Mouse (Mus musculus) heart, embryonic 15.5 days (tissue): ENCODE results near the gene Clcn3. TPM values are rescaled to one million over a fixed set of nuclear protein-coding genes. Genes with fewer than 3 reads are reported as not detected.

Experiments used
- ATAC-seq: fragments of 200-750 bp; cut with Nextera tagmentation; replicated peaks from 2 replicates; pipeline ENCODE4 v1.8.0; 2017; ENCODE audit warnings: low read depth, moderate TSS enrichment; ENCODE audit not compliant: insufficient number of reproducible peaks, insufficient read depth, low FRiP score
- H3K27ac ChIP-seq: fragments of 300-500 bp; sonication (generic); 2 replicates; pipeline ENCODE4 v1.5.1; 2015; ENCODE audit warnings: mild to moderate bottlenecking, inconsistent platforms
- H3K27me3 ChIP-seq: fragments of 300-500 bp; sonication (generic); 2 replicates; pipeline ENCODE4 v1.6.1; 2015; ENCODE audit warnings: inconsistent platforms
- H3K36me3 ChIP-seq: fragments of 300-500 bp; sonication (generic); 2 replicates; pipeline ENCODE4 v1.6.1; 2015; ENCODE audit warnings: mild to moderate bottlenecking, inconsistent platforms
- H3K4me1 ChIP-seq: fragments of 300-500 bp; sonication (generic); replicated peaks from 2 replicates; pipeline ENCODE4 v1.6.1; 2015; ENCODE audit warnings: inconsistent platforms
- H3K4me2 ChIP-seq: fragments of 300-500 bp; sonication (generic); 2 replicates; pipeline ENCODE4 v1.6.1; 2015; ENCODE audit warnings: inconsistent platforms, mild to moderate bottlenecking, moderate library complexity
- H3K4me3 ChIP-seq: fragments of 300-500 bp; sonication (generic); 2 replicates; pipeline ENCODE4 v1.5.1; 2015; ENCODE audit warnings: mild to moderate bottlenecking, inconsistent platforms
- H3K9ac ChIP-seq: fragments of 300-500 bp; sonication (generic); 2 replicates; pipeline ENCODE4 v1.6.1; 2015; ENCODE audit warnings: mild to moderate bottlenecking, inconsistent platforms
- H3K9me3 ChIP-seq: fragments of 300-500 bp; sonication (generic); replicated peaks from 2 replicates; pipeline ENCODE4 v1.6.1; 2016; ENCODE audit warnings: inconsistent platforms
- WGBS: fragments of 180-500 bp; shearing (Covaris S2); methylation state at CpG from one replicate; pipeline ENCODE4 v1.1.7; 2015; ENCODE audit warnings: mixed read lengths; 5-methylcytosine and 5-hydroxymethylcytosine counted together
- polyA plus RNA-seq: library from polyadenylated mRNA; unstranded; fragments of >200 nt; fragmentation: Nextera tagmentation; extraction: Ambion mirVana; gene quantifications from 2 replicates; pipeline ENCODE4 v1.2.1, GENCODE M21; 2015

The Clcn3 gene
- polyA plus RNA-seq, 1 experiment from 2014 or later, result 19.1 TPM

DNA sequence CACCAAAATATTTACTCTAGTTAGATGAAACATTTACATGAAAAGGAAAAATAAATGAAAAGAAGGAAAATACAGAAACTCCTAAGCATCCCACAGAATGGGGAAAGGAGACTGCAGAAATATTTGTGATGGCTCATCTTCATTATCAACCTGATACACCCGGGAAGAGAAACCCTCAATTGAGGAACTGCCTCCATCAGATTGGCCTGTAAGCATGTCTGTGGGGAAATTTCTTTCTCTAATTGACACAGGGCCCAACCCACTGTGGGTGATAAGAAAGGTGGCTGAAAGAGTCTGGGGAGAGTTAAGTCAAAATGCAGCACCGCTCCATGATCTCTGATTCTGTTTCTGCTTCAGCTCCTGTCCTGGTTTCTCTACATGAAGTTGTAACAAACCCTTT, 9.7 kb downstream of the Clcn3 start:
- no peaks in the 10 kb centered on the region for H3K9me3 ChIP-seq
- no peak overlapping the region for H3K4me2 ChIP-seq
- peaks cover 18% of the 10 kb centered on the region for H3K4me1 ChIP-seq
- 55% methylated on average over 2 of the region's 2 CpGs for WGBS
- H3K27ac ChIP-seq, result no peak overlapping the region
- ATAC-seq, result no peak
- H3K9ac ChIP-seq, result no peak overlapping the region
- no peaks in the 10 kb centered on the region for H3K36me3 ChIP-seq
- no peaks in the 10 kb centered on the region for H3K27me3 ChIP-seq
- no peak overlapping the region for H3K4me3 ChIP-seq

DNA sequence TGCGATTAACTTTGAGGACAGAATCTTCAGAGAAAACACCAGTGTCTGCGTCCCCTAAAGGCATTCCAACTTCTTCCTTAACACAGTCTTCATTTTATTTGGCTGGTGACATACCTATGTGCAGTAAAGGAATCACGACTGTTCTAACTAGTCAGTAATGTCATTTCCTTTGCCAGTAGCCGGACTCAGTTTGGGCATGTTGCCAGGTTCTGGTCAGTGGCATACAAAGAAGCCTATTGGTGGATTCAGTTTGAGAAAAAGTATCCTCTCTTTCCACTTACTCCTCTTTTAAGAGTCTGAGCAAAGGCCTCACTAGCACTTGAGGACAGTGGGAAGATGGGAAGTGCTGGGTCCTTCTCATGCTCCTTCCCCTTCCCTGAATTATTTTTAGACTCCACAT, 11.3 kb downstream of the Clcn3 start:
- Histone ChIP-seq H3K4me3 (no peak overlapping the region), H3K4me2 (no peak overlapping the region), H3K27ac (no peak overlapping the region), H3K9ac (no peak overlapping the region), H3K36me3 (no peaks in the 10 kb centered on the region), H3K27me3 (no peaks in the 10 kb centered on the region), H3K4me1 (peaks cover 18% of the 10 kb centered on the region), H3K9me3 (no peaks in the 10 kb centered on the region)
- 45% methylated on average over 4 of the region's 4 CpGs for WGBS
- no peak for ATAC-seq

DNA sequence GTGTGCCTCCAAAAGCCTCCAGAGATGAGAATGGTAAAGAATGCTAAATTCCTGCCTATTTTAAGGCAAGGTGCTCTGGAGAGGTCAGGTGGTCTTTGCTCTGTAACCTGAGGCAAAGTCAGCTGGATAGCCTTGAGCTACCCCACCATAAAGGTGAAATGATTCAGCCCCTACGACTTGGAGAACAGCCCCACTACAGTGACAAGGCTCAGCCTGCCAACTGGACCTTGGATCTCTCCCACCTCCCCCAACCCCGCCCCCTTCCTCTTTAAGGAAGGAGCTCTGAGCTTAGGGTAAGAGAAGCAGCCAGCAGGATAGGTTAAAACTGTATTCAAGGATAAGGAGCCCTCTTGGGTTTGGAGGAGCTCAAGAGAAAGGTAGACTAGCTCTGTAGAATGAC, 14.0 kb downstream of the Clcn3 start:
- no peaks in the 10 kb centered on the region for H3K27me3 ChIP-seq
- no peaks in the 10 kb centered on the region for H3K9me3 ChIP-seq
- 36% methylated on average over 2 of the region's 2 CpGs for WGBS
- H3K4me2 ChIP-seq, result no peak overlapping the region
- no peak overlapping the region for H3K27ac ChIP-seq
- no peak overlapping the region for H3K9ac ChIP-seq
- no peak for ATAC-seq
- peaks cover 25% of the 10 kb centered on the region for H3K4me1 ChIP-seq
- H3K36me3 ChIP-seq, result no peaks in the 10 kb centered on the region
- no peak overlapping the region for H3K4me3 ChIP-seq

DNA sequence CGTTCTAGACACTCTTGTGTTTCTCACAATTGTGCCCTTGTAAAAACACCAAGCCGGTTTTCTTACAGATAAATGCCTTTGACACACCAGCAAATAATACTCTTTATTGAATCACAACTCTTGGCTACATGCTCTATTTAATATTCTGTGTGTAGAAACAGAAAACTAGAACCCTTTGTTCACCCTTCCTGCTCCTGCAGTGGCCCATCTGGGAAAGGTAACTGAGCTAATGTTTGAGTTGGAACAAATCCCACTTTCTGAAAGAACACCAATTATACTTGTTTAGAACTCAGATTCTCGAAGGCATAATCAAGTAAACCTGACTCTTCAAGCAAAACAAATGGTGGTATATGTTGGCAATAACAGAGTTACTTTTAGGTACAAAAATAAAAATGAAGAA, 17.4 kb downstream of the Clcn3 start:
- Histone ChIP-seq H3K36me3 (no peaks in the 10 kb centered on the region), H3K9ac (no peak overlapping the region), H3K27ac (no peak overlapping the region), H3K9me3 (no peaks in the 10 kb centered on the region), H3K4me3 (no peak overlapping the region), H3K4me1 (peaks cover 24% of the 10 kb centered on the region), H3K4me2 (no peak overlapping the region), H3K27me3 (no peaks in the 10 kb centered on the region)
- ATAC-seq, result no peak
- WGBS, result 45% methylated on average over 3 of the region's 3 CpGs

DNA sequence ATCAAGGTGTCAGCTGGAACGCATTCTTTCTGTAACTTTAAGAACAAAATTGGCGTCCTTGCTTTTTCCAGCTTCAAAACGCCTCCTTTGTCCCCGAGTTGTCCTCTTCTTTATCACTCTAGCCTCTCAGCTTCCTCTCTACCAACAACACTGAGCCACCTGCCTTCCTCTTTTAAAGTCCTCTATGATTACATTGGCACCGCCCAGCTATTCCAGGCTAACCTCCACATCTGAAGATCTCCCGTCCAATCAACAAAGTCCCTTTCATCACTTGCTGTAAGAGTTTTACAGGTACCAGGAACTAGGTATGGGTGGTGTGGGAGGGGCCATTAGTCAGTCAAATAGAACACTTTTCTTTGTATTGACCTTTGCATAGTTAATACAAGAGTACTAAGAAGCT, 17.8 kb downstream of the Clcn3 start:
- Histone ChIP-seq H3K4me1 (peaks cover 24% of the 10 kb centered on the region), H3K9ac (no peak overlapping the region), H3K27me3 (no peaks in the 10 kb centered on the region), H3K9me3 (no peaks in the 10 kb centered on the region), H3K36me3 (no peaks in the 10 kb centered on the region), H3K27ac (no peak overlapping the region), H3K4me2 (no peak overlapping the region), H3K4me3 (no peak overlapping the region)
- WGBS, result 33% methylated on average over 6 of the region's 6 CpGs
- ATAC-seq, result no peak

DNA sequence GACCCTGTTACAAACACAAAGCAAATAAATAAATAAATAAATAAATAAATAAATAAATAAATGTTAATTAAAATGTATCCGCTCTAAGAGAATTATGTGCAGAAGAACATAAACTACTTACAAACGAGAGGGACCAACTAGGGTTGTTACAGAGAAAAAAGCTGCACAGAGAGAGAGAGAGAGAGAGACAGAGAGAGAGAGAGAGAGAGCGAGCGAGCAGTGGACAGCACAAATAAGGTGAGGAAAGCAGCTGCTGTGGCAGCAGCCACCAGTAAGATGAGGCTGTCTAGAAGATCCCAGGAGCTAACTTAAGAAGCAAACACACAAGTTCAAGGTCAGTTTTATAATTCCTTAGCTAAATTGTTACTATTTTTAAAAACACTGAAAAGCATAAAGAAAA, 18.6 kb downstream of the Clcn3 start:
- no peaks in the 10 kb centered on the region for H3K27me3 ChIP-seq
- no peak overlapping the region for H3K27ac ChIP-seq
- H3K4me1 ChIP-seq, result peaks cover 24% of the 10 kb centered on the region
- 66% methylated on average over 4 of the region's 4 CpGs for WGBS
- no peaks in the 10 kb centered on the region for H3K36me3 ChIP-seq
- no peak overlapping the region for H3K4me3 ChIP-seq
- H3K9me3 ChIP-seq, result no peaks in the 10 kb centered on the region
- no peak for ATAC-seq
- no peak overlapping the region for H3K9ac ChIP-seq
- H3K4me2 ChIP-seq, result no peak overlapping the region

DNA sequence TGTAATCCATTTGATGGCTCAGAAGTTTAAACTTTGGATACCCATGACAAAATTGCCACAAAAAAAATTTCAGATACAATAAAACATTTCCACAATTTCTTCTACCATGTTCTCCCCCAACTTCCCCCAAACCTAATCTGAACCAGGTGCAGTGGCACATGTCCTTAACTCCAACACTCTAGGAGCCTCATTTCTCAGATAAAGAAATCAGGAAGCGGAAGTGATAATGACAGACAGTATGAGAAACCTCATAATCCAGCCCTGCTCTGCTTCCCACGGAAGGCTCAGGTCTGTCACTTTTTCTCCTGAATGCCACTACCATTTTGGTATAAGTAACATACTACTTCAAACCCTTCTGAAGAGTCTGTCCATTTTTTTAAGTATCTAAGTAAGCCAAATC, 19.2 kb downstream of the Clcn3 start:
- H3K9me3 ChIP-seq, result no peaks in the 10 kb centered on the region
- no peak overlapping the region for H3K4me3 ChIP-seq
- no peak overlapping the region for H3K4me2 ChIP-seq
- H3K4me1 ChIP-seq, result peaks cover 21% of the 10 kb centered on the region
- H3K36me3 ChIP-seq, result no peaks in the 10 kb centered on the region
- H3K27ac ChIP-seq, result no peak overlapping the region
- no peaks in the 10 kb centered on the region for H3K27me3 ChIP-seq
- ATAC-seq, result no peak
- no peak overlapping the region for H3K9ac ChIP-seq
- WGBS, result 57% methylated on average over 2 of the region's 2 CpGs

DNA sequence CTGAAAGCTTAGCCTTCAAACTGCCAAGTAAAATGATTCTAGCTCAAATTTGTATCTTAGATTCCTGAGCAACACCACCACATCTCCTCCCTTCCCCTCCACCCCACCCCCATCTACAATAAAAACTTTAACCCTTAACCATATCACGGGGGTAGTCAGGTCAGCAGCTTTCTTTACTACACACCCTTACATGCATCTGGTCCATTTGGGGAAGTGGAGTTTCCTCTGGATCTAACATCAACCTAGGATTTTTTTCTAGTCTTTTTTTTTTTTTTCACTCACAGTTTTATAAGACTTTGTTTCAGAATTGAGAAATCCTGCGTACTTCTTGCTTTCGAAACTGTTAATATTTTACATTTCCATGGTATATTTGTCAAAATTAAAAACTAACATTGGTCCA, 20.3 kb downstream of the Clcn3 start:
- no peak for ATAC-seq
- no peak overlapping the region for H3K9ac ChIP-seq
- H3K4me3 ChIP-seq, result no peak overlapping the region
- no peaks in the 10 kb centered on the region for H3K9me3 ChIP-seq
- H3K36me3 ChIP-seq, result no peaks in the 10 kb centered on the region
- H3K27ac ChIP-seq, result no peak overlapping the region
- peaks cover 20% of the 10 kb centered on the region for H3K4me1 ChIP-seq
- H3K4me2 ChIP-seq, result no peak overlapping the region
- 91% methylated on average over 3 of the region's 3 CpGs for WGBS
- H3K27me3 ChIP-seq, result no peaks in the 10 kb centered on the region

DNA sequence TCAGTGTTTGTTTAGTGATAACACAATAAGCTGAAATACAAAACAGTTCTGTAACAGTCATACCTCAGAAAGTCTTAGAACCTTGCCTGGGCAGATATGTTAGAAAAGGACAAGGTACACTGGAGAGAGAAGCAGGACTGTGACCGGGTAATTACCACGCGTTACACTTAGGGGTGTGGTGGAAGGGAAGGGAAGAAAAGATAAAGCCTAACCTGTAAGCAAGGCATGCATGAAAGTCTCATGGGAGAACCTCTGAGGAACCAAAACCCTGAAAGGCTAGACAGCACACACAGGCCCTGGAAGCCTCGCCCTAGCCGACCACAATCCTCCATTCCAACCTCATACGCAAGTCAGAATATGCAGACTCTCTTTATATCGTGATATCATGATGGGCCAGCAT, 26.3 kb downstream of the Clcn3 start:
- ATAC-seq, result no peak
- Histone ChIP-seq H3K27ac (no peak overlapping the region), H3K4me2 (no peak overlapping the region), H3K9ac (no peak overlapping the region), H3K36me3 (no peaks in the 10 kb centered on the region), H3K4me1 (peaks cover 13% of the 10 kb centered on the region), H3K27me3 (no peaks in the 10 kb centered on the region), H3K9me3 (no peaks in the 10 kb centered on the region), H3K4me3 (no peak overlapping the region)
- WGBS, result 80% methylated on average over 7 of the region's 7 CpGs

DNA sequence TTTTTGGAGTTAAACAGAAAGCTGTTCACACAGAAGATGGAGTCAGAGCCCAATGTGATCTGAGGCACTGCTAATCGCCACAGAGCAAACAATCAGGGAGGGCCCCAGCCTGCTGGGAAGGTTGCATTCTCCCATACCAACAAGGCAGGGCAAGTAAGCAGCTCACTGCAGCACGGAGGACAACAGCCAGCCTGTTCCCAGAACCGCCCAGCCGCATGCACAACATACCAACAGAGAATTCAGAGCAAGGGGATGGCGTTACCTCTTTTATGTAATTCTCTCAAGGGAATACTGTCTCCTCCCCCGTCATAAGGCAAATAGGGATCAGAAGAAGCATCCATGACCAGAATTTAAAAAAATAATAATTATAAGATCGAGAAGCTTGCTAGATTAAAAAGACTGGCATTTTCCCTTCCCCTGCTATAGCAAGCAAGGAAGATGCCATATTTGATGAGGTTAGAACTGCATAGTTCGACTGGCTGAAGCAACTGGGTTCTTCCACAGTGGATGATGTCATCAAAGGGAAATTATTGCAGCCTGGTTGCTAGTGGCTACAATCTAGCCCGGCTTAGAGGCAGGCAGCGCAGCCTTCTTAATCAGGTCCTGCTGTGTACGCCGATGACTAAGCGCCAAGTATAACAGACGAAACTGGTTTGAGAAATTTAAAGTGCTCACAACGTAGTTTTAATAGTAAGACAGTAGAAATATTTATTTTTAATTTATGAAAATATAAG, 28.7 kb downstream of the Clcn3 start:
- H3K27me3 ChIP-seq, result no peaks in the 10 kb centered on the region
- H3K4me3 ChIP-seq, result peak overlapping the region; percentile 57
- 4% methylated on average over 15 of the region's 15 CpGs for WGBS
- no peaks in the 10 kb centered on the region for H3K36me3 ChIP-seq
- peak overlapping the region; percentile 70 for H3K4me2 ChIP-seq
- H3K9ac ChIP-seq, result peak overlapping the region; percentile 59
- H3K27ac ChIP-seq, result peak overlapping the region; percentile 98
- no peaks in the 10 kb centered on the region for H3K9me3 ChIP-seq
- H3K4me1 ChIP-seq, result peaks cover 21% of the 10 kb centered on the region
- ATAC-seq, result peak; percentile 99

DNA sequence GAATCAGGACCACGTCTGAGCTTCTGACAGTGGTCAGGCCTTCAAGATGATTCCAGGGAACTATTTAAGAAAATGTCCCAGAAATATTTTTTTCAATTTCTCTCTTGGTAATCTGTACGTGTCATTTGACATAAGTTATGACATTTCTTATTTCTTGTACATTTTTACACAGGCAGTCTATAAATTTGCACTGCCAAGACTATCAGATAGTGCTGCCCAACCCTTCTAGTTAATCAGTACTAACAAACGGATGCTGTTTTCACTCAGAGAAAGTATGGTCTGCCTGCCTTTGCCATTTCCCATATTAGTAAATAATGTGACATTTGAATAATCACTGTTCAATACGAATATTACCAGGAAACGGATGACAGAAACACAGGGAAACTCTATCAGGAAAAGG, 30.3 kb downstream of the Clcn3 start:
- no peaks in the 10 kb centered on the region for H3K9me3 ChIP-seq
- H3K4me2 ChIP-seq, result peak overlapping the region; percentile 47
- no peak for ATAC-seq
- 0 out of 2 replicates have a peak overlapping the region, but pooled peaks have one; percentile 27 for H3K27ac ChIP-seq
- H3K4me1 ChIP-seq, result peaks cover 21% of the 10 kb centered on the region
- no peaks in the 10 kb centered on the region for H3K27me3 ChIP-seq
- H3K9ac ChIP-seq, result no peak overlapping the region
- 54% methylated on average over 5 of the region's 5 CpGs for WGBS
- 0 out of 2 replicates have a peak overlapping the region, but pooled peaks have one; percentile 7 for H3K4me3 ChIP-seq
- no peaks in the 10 kb centered on the region for H3K36me3 ChIP-seq

DNA sequence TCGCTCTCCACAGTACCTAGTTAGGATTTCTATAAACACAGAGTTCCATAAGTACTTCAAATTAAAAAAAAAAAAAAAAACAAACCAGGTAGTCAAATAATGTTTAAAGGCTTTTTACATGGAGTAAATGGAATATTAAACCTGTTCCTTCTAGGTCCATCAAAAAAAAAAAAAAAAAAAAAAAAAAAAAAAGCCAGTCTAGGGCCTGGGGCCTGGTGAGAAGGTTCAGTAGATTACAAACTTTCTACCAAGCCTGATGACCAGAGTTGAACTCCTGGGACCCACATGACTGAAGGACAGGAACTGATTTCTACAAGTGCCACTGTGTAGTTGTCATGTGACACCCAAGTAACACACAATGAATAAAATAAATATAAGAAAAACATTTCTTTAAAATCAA, 31.3 kb downstream of the Clcn3 start:
- no peak overlapping the region for H3K27ac ChIP-seq
- no peaks in the 10 kb centered on the region for H3K9me3 ChIP-seq
- no peak overlapping the region for H3K4me2 ChIP-seq
- H3K4me1 ChIP-seq, result peaks cover 21% of the 10 kb centered on the region
- no peak for ATAC-seq
- no peak overlapping the region for H3K9ac ChIP-seq
- H3K4me3 ChIP-seq, result no peak overlapping the region
- no peaks in the 10 kb centered on the region for H3K36me3 ChIP-seq
- 100% methylated on average over 1 of the region's 1 CpGs for WGBS
- no peaks in the 10 kb centered on the region for H3K27me3 ChIP-seq
